Mouse (Mus musculus) liver, adult 2 months (tissue): Measurements from ENCODE around the gene Nek3. TPM values are rescaled to one million over a fixed set of nuclear protein-coding genes. Genes with fewer than 3 reads are reported as not detected.

ENCODE experiments used
- DNase-seq: peaks from one replicate; pipeline ENCODE4 v3.0.0-alpha.2; 2011; ENCODE audit warnings: low read depth, low spot score; ENCODE audit errors: extremely low read depth
- H3K27ac ChIP-seq: fragments of 200-500 bp; replicated peaks from 2 replicates; pipeline ENCODE4 v1.5.1; 2012; ENCODE audit warnings: low read depth, mild to moderate bottlenecking, control low read depth, inconsistent platforms, low read length; ENCODE audit not compliant: insufficient read depth
- H3K27me3 ChIP-seq: fragments of 200-500 bp; 2 replicates; pipeline ENCODE4 v1.6.1; 2012; ENCODE audit warnings: mild to moderate bottlenecking, moderate library complexity, low read length, inconsistent platforms; ENCODE audit not compliant: control insufficient read depth, insufficient read depth
- H3K36me3 ChIP-seq: fragments of 200-500 bp; 2 replicates; pipeline ENCODE4 v1.6.1; 2012; ENCODE audit warnings: low read length, inconsistent platforms; ENCODE audit not compliant: control insufficient read depth, insufficient read depth
- H3K4me1 ChIP-seq: fragments of 200-500 bp; 2 replicates; pipeline ENCODE4 v1.6.1; 2011; ENCODE audit warnings: low read length; ENCODE audit not compliant: control insufficient read depth, insufficient read depth
- H3K4me3 ChIP-seq: fragments of 200-500 bp; 2 replicates; pipeline ENCODE4 v1.5.1; 2011; ENCODE audit warnings: low read depth, mild to moderate bottlenecking, control low read depth, low read length, moderate library complexity; ENCODE audit not compliant: insufficient read depth
- H3K79me2 ChIP-seq: fragments of 200-500 bp; 2 replicates; pipeline ENCODE4 v1.6.1; 2012; ENCODE audit warnings: inconsistent platforms, mild to moderate bottlenecking, low read length, moderate library complexity; ENCODE audit not compliant: control insufficient read depth, insufficient read depth
- H3K9ac ChIP-seq: fragments of 200-500 bp; 2 replicates; pipeline ENCODE4 v1.6.1; 2012; ENCODE audit warnings: low read depth, mild to moderate bottlenecking, control low read depth, inconsistent platforms, low read length
- CTCF ChIP-seq: fragments of 200-500 bp; IDR thresholded peaks from 2 replicates; pipeline ENCODE4 v1.5.1; 2011; ENCODE audit warnings: low read depth, low read length, control low read depth
- POLR2A ChIP-seq: fragments of 200-500 bp; IDR thresholded peaks from 2 replicates; pipeline ENCODE4 v1.6.1; 2011; ENCODE audit warnings: low read length, control low read depth; ENCODE audit not compliant: insufficient read depth; ENCODE audit errors: extremely low read depth
- WGBS: fragments of 180-500 bp; shearing (Covaris S2); methylation state at CpG from one replicate; pipeline ENCODE4 v1.1.7; 2018; 5-methylcytosine and 5-hydroxymethylcytosine counted together
- polyA plus RNA-seq: library from polyadenylated mRNA; depleted of rRNA; stranded (reverse); fragments of >200 nt; gene quantifications from 2 replicates; pipeline ENCODE4 v1.2.3, GENCODE M21; 2012
- total RNA-seq: library from RNA; depleted of rRNA; stranded (reverse); fragments of >200 nt; gene quantifications from 2 replicates; pipeline ENCODE4 v1.2.3, GENCODE M21; 2014

The Nek3 gene
- total and polyA plus RNA-seq, 2 experiments = 0.71 to 1.1 TPM

DNA sequence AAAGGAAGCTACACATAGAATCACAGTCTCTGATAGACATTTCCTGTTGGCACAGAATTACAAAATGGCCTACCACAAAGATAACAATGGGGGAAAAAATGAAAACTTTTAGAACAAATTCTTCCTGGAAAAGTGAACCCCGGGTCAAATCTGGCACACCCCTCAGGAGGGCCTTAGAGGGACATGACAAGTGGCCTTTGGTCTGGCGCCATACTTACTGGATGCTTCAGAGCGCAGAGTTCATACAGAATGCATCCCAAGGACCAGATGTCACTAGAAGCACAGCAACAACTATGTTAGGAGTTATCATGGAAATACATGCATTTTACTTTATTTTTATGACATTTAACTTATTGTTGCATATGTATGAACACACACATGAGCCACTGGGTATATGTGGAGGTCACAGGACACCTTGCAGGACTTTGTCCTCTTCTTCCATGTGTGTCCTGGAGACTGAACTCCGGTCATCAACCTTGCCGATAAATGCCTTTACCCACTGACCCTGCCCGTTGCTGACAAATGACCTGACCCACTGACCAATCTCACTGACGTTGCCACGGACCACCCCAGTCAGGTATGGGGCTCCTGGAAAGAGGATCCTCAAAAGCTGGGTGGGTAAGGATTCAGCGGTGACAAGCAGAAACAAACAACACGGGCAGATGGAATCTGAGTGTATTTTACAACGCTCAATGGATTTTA, 16.4 kb downstream of the Nek3 start:
- H3K36me3 ChIP-seq = no peaks in the 10 kb centered on the region
- H3K27ac ChIP-seq = no peak overlapping the region
- no peak overlapping the region for H3K4me3 ChIP-seq
- DNase-seq = peak; percentile 61
- no peaks in the 10 kb centered on the region for H3K27me3 ChIP-seq
- TF ChIP-seq POLR2A (no peak), CTCF (no peak)
- WGBS = 31% methylated on average over 11 of the region's 11 CpGs
- H3K4me1 ChIP-seq = peaks cover 5% of the 10 kb centered on the region
- H3K9ac ChIP-seq = no peak overlapping the region
- no peaks in the 10 kb centered on the region for H3K79me2 ChIP-seq

GRCm38 (mm10) chr8:22148367-22148740, 17.9 kb downstream of the Nek3 start:
- H3K27me3 ChIP-seq = no peaks in the 10 kb centered on the region
- WGBS = 87% methylated on average over 7 of the region's 7 CpGs
- no peaks in the 10 kb centered on the region for H3K36me3 ChIP-seq
- no peak for TF ChIP-seq POLR2A
- H3K27ac ChIP-seq = no peak overlapping the region
- DNase-seq = no peak
- H3K79me2 ChIP-seq = no peaks in the 10 kb centered on the region
- H3K4me1 ChIP-seq = peaks cover 5% of the 10 kb centered on the region
- H3K4me3 ChIP-seq = no peak overlapping the region
- H3K9ac ChIP-seq = no peak overlapping the region

- TF ChIP-seq POLR2A (no peak), CTCF (no peak)
- no peak overlapping the region for H3K4me3 ChIP-seq
- no peak overlapping the region for H3K27ac ChIP-seq
- peak; percentile 53 for DNase-seq
- no peaks in the 10 kb centered on the region for H3K36me3 ChIP-seq
- no peaks in the 10 kb centered on the region for H3K79me2 ChIP-seq
- H3K4me1 ChIP-seq = peaks cover 5% of the 10 kb centered on the region
- H3K27me3 ChIP-seq = no peaks in the 10 kb centered on the region
- WGBS = 71% methylated on average over 9 of the region's 9 CpGs
- H3K9ac ChIP-seq = no peak overlapping the region
Observed at GRCm38 (mm10) chr8:22147706-22148366, 18.4 kb downstream of the Nek3 start.

GRCm38 (mm10) chr8:22145831-22146230, 20.4 kb downstream of the Nek3 start:
- Histone ChIP-seq H3K4me3 (no peak overlapping the region), H3K27ac (no peak overlapping the region), H3K36me3 (no peaks in the 10 kb centered on the region), H3K4me1 (peaks cover 9% of the 10 kb centered on the region), H3K27me3 (no peaks in the 10 kb centered on the region), H3K9ac (no peak overlapping the region), H3K79me2 (no peaks in the 10 kb centered on the region)
- DNase-seq = no peak
- TF ChIP-seq CTCF (no peak), POLR2A (no peak)
- WGBS = 91% methylated on average over 6 of the region's 6 CpGs

DNA sequence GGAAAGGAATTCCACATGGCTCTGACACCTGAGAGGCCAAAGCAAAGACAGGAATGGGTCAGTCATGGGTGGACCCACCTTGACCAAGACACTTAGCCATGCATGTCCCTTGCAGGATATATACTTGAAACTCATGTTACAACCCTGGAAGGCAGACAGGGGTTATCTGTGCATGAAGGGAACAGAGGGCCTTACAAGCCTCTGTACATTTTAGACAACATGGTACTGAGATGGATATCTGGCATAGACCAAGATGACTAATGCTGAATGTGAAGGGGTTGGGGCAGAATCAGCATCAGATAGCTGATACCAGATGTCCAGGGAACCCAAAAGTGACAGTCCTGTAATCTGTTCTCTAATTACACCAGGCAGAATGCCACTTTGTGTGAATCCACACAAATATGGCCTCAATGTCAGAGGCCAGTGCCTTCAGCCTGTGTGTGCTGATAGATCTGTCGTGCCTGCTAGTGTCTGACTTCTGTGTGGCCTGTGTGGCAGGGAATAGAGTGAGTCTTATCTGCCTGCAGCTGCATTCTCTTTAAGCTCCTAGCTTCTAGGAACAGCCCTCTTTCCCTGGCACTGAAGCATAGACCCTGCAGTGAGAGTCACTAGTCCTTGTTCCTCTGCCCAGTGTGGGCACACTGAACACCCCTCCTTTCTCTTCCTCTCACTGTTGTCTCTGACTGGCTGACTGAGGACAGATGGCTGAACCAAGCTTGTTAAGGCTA, 22.3 kb downstream of the Nek3 start:
- H3K27ac ChIP-seq = no peak overlapping the region
- H3K27me3 ChIP-seq = no peaks in the 10 kb centered on the region
- 82% methylated on average over 1 of the region's 1 CpGs for WGBS
- peaks cover 4% of the 10 kb centered on the region; the same call in 1 of the 2 replicates for H3K4me1 ChIP-seq
- no peak overlapping the region for H3K9ac ChIP-seq
- no peak for DNase-seq
- H3K4me3 ChIP-seq = no peak overlapping the region
- no peaks in the 10 kb centered on the region for H3K36me3 ChIP-seq
- TF ChIP-seq CTCF (no peak), POLR2A (no peak)
- no peaks in the 10 kb centered on the region for H3K79me2 ChIP-seq
